Mouse (Mus musculus) heart, embryonic 11.5 days (tissue): ENCODE data around the gene Vps13d. TPM values are rescaled to one million over a fixed set of nuclear protein-coding genes. Genes with fewer than 3 reads are reported as not detected.

Experiments used
- ATAC-seq: fragments of 200-750 bp; cut with Nextera tagmentation; replicated peaks from 2 replicates; pipeline ENCODE4 v1.8.0; 2017; ENCODE audit warnings: moderate library complexity; ENCODE audit not compliant: insufficient number of reproducible peaks, low FRiP score, low TSS enrichment
- H3K27ac ChIP-seq: fragments of 300-500 bp; sonication (generic); 2 replicates; pipeline ENCODE4 v1.5.1; 2014; ENCODE audit warnings: mild to moderate bottlenecking, low read depth, low read length
- H3K27me3 ChIP-seq: fragments of 300-500 bp; sonication (generic); 2 replicates; pipeline ENCODE4 v1.6.1; 2014; ENCODE audit warnings: mild to moderate bottlenecking, low read length, mixed read lengths; ENCODE audit not compliant: control insufficient read depth, insufficient read depth
- H3K36me3 ChIP-seq: fragments of 300-500 bp; sonication (generic); 2 replicates; pipeline ENCODE4 v1.6.1; 2014; ENCODE audit warnings: mild to moderate bottlenecking, low read length, moderate library complexity, mixed read lengths; ENCODE audit not compliant: control insufficient read depth, insufficient read depth
- H3K4me1 ChIP-seq: fragments of 300-500 bp; sonication (generic); 2 replicates; pipeline ENCODE4 v1.6.1; 2014; ENCODE audit warnings: low read length; ENCODE audit not compliant: control insufficient read depth, insufficient read depth
- H3K4me2 ChIP-seq: fragments of 300-500 bp; sonication (generic); 2 replicates; pipeline ENCODE4 v1.6.1; 2014; ENCODE audit warnings: mild to moderate bottlenecking, moderate library complexity
- H3K4me3 ChIP-seq: fragments of 300-500 bp; sonication (generic); 2 replicates; pipeline ENCODE4 v1.5.1; 2014; ENCODE audit warnings: low read depth, low read length
- H3K9ac ChIP-seq: fragments of 300-500 bp; sonication (generic); 2 replicates; pipeline ENCODE4 v1.6.1; 2014; ENCODE audit warnings: mild to moderate bottlenecking, low read depth, low read length, moderate library complexity
- H3K9me3 ChIP-seq: fragments of 300-500 bp; sonication (generic); replicated peaks from 2 replicates; pipeline ENCODE4 v1.6.1; 2016; ENCODE audit warnings: low read length; ENCODE audit not compliant: control insufficient read depth
- WGBS: fragments of 180-500 bp; shearing (Covaris S2); extraction: QIAGEN DNeasy Blood & Tissue Kit; methylation state at CpG from one replicate; pipeline ENCODE4 v1.1.7; 2014; ENCODE audit not compliant: insufficient replicate concordance; 5-methylcytosine and 5-hydroxymethylcytosine counted together
- polyA plus RNA-seq: library from polyadenylated mRNA; unstranded; fragments of >200 nt; fragmentation: Nextera tagmentation; extraction: Ambion mirVana; gene quantifications from 2 replicates; pipeline ENCODE4 v1.2.1, GENCODE M21; 2014

Vps13d gene
- polyA plus RNA-seq, 1 experiment from 2014 or later: 12.0 TPM

DNA sequence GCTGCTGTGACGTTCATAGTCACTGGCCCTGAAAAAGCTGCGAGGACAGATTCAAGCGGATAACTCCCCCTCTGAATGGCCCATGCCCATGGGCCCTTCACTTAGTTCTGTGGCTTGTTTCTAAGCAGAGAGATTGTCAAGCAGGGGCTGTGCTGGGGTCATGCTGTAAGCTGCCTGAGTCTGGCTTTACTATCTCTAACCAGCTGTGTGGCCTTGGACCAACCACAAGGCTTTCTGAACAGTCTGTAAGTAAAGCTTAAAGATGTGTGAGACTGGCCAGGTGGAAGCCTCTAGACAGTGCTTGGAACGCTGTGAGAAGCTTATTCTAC, 180.2 kb downstream of the Vps13d start:
- H3K27me3 ChIP-seq: no peaks in the 10 kb centered on the region
- 77% methylated on average over 4 of the region's 4 CpGs for WGBS
- no peak overlapping the region for H3K27ac ChIP-seq
- H3K4me2 ChIP-seq: no peak overlapping the region
- no peak overlapping the region for H3K9ac ChIP-seq
- no peaks in the 10 kb centered on the region for H3K9me3 ChIP-seq
- peaks cover 5% of the 10 kb centered on the region; the same call in 1 of the 2 replicates for H3K36me3 ChIP-seq
- peaks cover 6% of the 10 kb centered on the region; the same call in 1 of the 2 replicates for H3K4me1 ChIP-seq
- H3K4me3 ChIP-seq: no peak overlapping the region
- ATAC-seq: no peak

DNA sequence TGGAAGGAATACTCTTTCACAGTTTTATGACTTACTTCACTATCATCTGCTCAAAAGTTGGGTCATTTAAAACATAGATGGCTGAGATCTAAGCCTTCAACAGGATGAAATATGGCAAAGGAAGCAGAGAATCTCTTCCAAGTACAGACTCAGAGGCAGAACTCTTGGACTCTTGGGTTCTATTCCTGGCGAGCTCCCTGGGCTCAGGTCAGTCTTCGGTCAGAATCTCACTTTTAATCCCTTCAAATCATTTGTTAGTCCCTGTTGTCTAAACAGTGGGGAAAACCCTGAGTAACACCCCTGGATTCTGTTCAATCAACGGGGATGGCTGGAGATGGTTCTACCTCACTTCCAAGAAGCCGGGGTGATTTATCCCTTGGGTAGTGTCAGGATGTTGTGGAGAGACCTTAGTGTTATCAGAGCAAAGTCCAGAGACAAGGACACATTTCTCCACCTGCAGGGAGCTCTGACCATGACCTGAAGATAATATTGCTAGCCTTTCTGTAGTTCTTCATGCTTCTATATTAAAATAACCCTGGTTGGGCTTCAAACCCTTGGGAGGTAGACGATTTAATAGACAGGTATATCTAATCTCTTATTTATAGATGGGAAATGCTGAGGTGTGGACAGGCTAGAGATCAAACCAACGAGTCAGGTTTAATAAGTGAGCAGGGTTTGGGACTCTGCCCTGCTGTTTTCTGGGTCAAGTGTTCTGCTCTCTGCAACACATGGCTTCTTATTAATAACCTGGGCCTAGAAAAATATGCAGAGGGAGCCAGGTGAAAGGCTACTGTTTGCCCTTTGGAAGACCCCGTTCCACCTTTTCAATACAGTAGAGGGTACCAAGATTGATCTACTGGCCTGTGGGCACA, 180.8 kb downstream of the Vps13d start:
- no peak overlapping the region for H3K4me3 ChIP-seq
- no peak overlapping the region for H3K27ac ChIP-seq
- ATAC-seq: no peak
- H3K4me1 ChIP-seq: peaks cover 7% of the 10 kb centered on the region; the same call in 1 of the 2 replicates
- H3K4me2 ChIP-seq: no peak overlapping the region
- peaks cover 4% of the 10 kb centered on the region; the same call in 1 of the 2 replicates for H3K36me3 ChIP-seq
- no peaks in the 10 kb centered on the region for H3K27me3 ChIP-seq
- no peaks in the 10 kb centered on the region for H3K9me3 ChIP-seq
- 73% methylated on average over 7 of the region's 7 CpGs for WGBS
- no peak overlapping the region for H3K9ac ChIP-seq

DNA sequence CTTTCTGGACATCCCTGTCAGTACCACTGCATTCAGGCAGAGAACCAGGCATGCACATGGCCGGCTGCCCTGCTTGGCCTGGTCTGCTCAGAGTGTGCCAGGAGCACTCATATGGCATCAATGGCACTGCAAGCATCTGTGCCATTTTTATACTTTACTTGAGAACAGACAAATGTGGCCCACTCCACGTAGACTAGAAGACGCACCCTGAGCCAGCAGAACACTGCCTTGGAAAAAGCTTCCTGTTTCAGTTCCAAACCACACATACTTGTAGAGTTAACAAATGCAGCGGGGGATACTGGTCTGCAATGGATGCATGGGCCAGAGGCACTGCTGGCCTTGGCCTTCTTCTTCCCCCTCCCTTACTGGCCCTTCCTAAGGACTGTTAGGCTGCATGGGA, 181.6 kb downstream of the Vps13d start:
- H3K27me3 ChIP-seq: no peaks in the 10 kb centered on the region
- H3K4me1 ChIP-seq: peaks cover 7% of the 10 kb centered on the region; the same call in 1 of the 2 replicates
- peaks cover 4% of the 10 kb centered on the region; the same call in 1 of the 2 replicates for H3K36me3 ChIP-seq
- no peaks in the 10 kb centered on the region for H3K9me3 ChIP-seq
- no peak overlapping the region for H3K27ac ChIP-seq
- no peak overlapping the region for H3K9ac ChIP-seq
- 90% methylated on average over 4 of the region's 4 CpGs for WGBS
- no peak for ATAC-seq
- no peak overlapping the region for H3K4me3 ChIP-seq
- no peak overlapping the region for H3K4me2 ChIP-seq

DNA sequence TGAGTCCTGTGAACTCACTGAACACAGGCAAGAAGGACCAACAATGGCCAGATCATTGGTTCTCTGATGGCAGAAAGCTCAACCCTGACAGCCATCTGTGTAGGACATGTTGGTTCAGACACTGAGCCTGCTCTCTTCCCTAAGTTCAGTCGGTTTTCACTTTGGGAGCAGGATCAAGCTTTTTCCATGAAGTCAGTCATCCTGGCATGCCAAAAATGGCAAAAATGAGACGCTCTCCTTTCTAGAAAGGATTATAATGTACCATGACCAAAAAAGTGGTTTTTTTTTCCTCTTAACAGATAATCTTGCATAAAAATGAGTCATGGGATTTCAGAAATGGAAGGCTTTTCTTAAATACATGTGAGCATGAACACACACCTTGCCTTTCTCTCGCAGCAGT, 183.6 kb downstream of the Vps13d start:
- no peaks in the 10 kb centered on the region for H3K27me3 ChIP-seq
- H3K9ac ChIP-seq: no peak overlapping the region
- ATAC-seq: no peak
- H3K9me3 ChIP-seq: no peaks in the 10 kb centered on the region
- H3K4me3 ChIP-seq: no peak overlapping the region
- WGBS: 80% methylated on average over 3 of the region's 3 CpGs
- H3K27ac ChIP-seq: no peak overlapping the region
- H3K4me1 ChIP-seq: peaks cover 7% of the 10 kb centered on the region; the same call in 1 of the 2 replicates
- no peak overlapping the region for H3K4me2 ChIP-seq
- H3K36me3 ChIP-seq: peaks cover 4% of the 10 kb centered on the region; the same call in 1 of the 2 replicates

DNA sequence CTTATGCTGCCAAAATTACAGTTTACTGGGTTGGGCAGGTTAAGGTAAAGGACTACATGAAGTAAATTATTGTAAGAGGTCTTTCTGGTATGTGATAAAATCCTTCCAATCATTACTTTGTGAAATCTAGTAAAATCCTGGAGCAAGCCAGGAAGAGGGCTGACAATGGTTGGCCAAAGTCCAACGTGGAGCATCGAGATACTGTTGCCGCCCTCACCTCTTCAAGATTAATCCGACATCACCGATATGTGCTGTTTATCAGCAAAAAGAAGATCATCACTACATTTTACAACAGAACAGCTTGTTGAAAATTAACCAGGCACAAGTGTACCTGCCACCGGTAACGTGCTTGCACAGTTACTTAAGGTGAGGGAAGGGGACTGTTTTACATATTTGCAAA, 184.9 kb downstream of the Vps13d start:
- no peaks in the 10 kb centered on the region for H3K9me3 ChIP-seq
- no peak overlapping the region for H3K4me2 ChIP-seq
- H3K9ac ChIP-seq: no peak overlapping the region
- 68% methylated on average over 7 of the region's 7 CpGs for WGBS
- H3K4me3 ChIP-seq: no peak overlapping the region
- H3K36me3 ChIP-seq: no peaks in the 10 kb centered on the region
- H3K4me1 ChIP-seq: peaks cover 11% of the 10 kb centered on the region
- H3K27me3 ChIP-seq: no peaks in the 10 kb centered on the region
- ATAC-seq: no peak
- H3K27ac ChIP-seq: no peak overlapping the region

DNA sequence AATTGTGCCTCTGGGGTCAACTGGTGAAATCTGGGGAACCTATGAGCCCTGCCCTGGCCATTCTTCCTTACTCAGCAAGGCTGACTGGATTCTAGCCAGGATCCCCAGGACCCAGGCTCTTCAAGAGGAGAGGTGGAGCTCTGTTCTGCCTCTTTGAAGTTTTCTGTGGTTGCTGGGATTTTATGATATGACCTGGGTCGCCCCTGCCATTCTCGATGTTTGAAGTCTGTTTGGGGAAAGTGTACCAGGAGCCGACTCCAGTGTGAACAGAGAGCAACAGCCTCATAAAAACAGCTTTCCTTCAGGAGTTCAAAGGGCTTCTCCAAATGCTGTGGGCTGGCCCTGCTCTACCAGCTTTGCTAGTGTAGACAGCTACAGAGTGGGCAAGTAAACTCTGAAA, 185.4 kb downstream of the Vps13d start:
- Histone ChIP-seq H3K4me3 (no peak overlapping the region), H3K4me2 (no peak overlapping the region), H3K36me3 (no peaks in the 10 kb centered on the region), H3K27me3 (no peaks in the 10 kb centered on the region), H3K4me1 (peaks cover 14% of the 10 kb centered on the region), H3K9ac (no peak overlapping the region), H3K9me3 (no peaks in the 10 kb centered on the region), H3K27ac (no peak overlapping the region)
- 75% methylated on average over 3 of the region's 3 CpGs for WGBS
- ATAC-seq: no peak

DNA sequence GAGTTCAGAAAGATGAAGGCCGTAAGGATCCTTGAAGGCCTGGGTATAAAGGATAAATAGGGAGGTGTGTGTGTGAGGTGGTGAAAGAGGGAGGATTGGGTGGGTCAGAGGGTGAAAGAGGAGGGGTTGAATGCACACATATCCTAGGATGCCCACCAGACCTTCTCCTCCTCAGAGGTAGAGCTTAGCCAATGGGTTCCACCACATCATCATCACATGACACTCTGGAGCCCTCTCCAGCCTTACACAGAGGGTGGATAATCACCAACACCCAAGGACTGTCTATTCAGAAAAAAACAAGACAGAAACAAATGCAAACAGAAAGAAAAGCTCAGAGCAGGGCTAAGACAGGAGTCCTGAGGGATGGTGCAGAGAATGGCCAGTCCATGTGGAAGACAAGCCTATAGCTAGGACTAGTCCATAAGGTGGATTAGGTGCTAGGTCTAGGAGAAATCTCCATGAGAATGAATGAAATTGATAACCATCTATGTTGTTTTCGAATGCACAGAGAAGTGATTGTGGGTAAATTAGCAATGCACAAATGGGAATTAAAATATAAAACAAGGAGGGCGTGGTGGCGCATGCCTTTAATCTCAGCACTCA, 188.8 kb downstream of the Vps13d start:
- WGBS: 90% methylated on average over 4 of the region's 4 CpGs
- H3K27ac ChIP-seq: no peak overlapping the region
- no peaks in the 10 kb centered on the region for H3K36me3 ChIP-seq
- H3K4me2 ChIP-seq: no peak overlapping the region
- H3K9me3 ChIP-seq: no peaks in the 10 kb centered on the region
- no peak overlapping the region for H3K9ac ChIP-seq
- no peaks in the 10 kb centered on the region for H3K27me3 ChIP-seq
- no peak for ATAC-seq
- no peak overlapping the region for H3K4me3 ChIP-seq
- peaks cover 14% of the 10 kb centered on the region for H3K4me1 ChIP-seq

DNA sequence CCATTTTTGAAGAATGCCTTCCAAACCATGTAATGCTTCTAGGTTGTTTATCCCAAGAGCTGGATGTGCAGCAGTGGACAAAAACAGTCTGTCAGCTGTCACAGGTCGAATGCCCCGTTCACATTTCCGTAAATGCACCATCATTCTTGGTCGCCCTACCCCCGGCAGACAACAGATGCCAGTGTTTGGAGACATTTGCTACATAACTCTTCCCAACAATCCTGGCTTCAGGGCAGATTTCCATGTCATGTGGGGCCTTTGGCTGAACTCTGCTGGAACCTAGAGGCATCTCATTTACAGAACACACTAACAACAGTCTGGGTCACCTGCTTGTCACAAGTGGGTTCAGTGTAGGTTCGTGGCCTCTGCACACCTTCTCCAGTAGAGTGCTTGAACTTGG, 190.6 kb downstream of the Vps13d start:
- Histone ChIP-seq H3K4me3 (no peak overlapping the region), H3K4me2 (no peak overlapping the region), H3K36me3 (no peaks in the 10 kb centered on the region), H3K9ac (no peak overlapping the region), H3K4me1 (peaks cover 23% of the 10 kb centered on the region), H3K27ac (no peak overlapping the region), H3K9me3 (no peaks in the 10 kb centered on the region), H3K27me3 (no peaks in the 10 kb centered on the region)
- WGBS: 92% methylated on average over 6 of the region's 6 CpGs
- no peak for ATAC-seq
